Mouse (Mus musculus): Measurements from ENCODE around the gene Ust.

GRCm38 (mm10) chr10:8392226-8392625 lies 126.4 kb downstream of the Ust start:
- TF ChIP-seq CTCF (conservative IDR thresholded peaks at IDR 0.05 in 1 of 2, IDR thresholded peaks at IDR 0.05 in 1 of 2; ENCODE audit: low read depth in 2 of 2, low read length in 2 of 2) (no peak), EP300 (IDR thresholded peaks at IDR 0.05; ENCODE audit: low read length) (no peak)

Data from CH12.LX (cell line).